Mouse (Mus musculus) heart, adult 2 months (tissue): ENCODE measurements around the gene Ptpn1. TPM values are rescaled to one million over a fixed set of nuclear protein-coding genes. Genes with fewer than 3 reads are reported as not detected.

Experiments
- DNase-seq, 2 experiments: peaks; one replicate each; pipeline ENCODE4 v3.0.0; 2021
- H3K27ac ChIP-seq: fragments of 200-600 bp; 2 replicates; pipeline ENCODE4 v1.8.1; 2022
- H3K27me3 ChIP-seq: fragments of 200-500 bp; 2 replicates; pipeline ENCODE4 v1.6.1; 2012; ENCODE audit warnings: mild to moderate bottlenecking, low read length, inconsistent platforms, mixed read lengths; ENCODE audit not compliant: control insufficient read depth, insufficient read depth
- H3K36me3 ChIP-seq: fragments of 200-500 bp; 2 replicates; pipeline ENCODE4 v1.6.1; 2012; ENCODE audit warnings: low read length, inconsistent platforms; ENCODE audit not compliant: control insufficient read depth, insufficient read depth
- H3K4me1 ChIP-seq: fragments of 200-500 bp; 2 replicates; pipeline ENCODE4 v1.6.1; 2011; ENCODE audit warnings: low read length; ENCODE audit not compliant: control insufficient read depth, insufficient read depth
- H3K4me3 ChIP-seq: fragments of 200-600 bp; 2 replicates; pipeline ENCODE4 v1.8.1; 2022
- H3K79me2 ChIP-seq: fragments of 200-500 bp; replicated peaks from 2 replicates; pipeline ENCODE4 v1.6.1; 2012; ENCODE audit warnings: mild to moderate bottlenecking, inconsistent platforms, low read length, moderate library complexity, mixed read lengths; ENCODE audit not compliant: control insufficient read depth, insufficient read depth
- H3K9ac ChIP-seq: fragments of 200-500 bp; 2 replicates; pipeline ENCODE4 v1.6.1; 2012; ENCODE audit warnings: low read depth, mild to moderate bottlenecking, control low read depth, inconsistent platforms, low read length, mixed read lengths
- CTCF ChIP-seq: fragments of 200-600 bp; IDR thresholded peaks from 2 replicates; pipeline ENCODE4 v1.8.1; 2022; ENCODE audit warnings: antibody characterized with exemption, mild to moderate bottlenecking, moderate library complexity
- EP300 ChIP-seq: fragments of 200-500 bp; IDR thresholded peaks from 2 replicates; pipeline ENCODE4 v1.6.1; 2011; ENCODE audit warnings: low read depth, low read length, control low read depth; ENCODE audit not compliant: insufficient read depth
- POLR2A ChIP-seq: fragments of 200-500 bp; IDR thresholded peaks from 2 replicates; pipeline ENCODE4 v1.6.1; 2011; ENCODE audit warnings: mild to moderate bottlenecking, low read depth, low read length, control low read depth; ENCODE audit not compliant: insufficient read depth
- WGBS: fragments of 180-500 bp; shearing (Covaris S2); methylation state at CpG from one replicate; pipeline ENCODE4 v1.1.7; 2018; 5-methylcytosine and 5-hydroxymethylcytosine counted together
- intact Hi-C: fragments of 180-260 bp; cut with DNase I; formaldehyde crosslinking; loops from one replicate; pipeline ENCODE4 v1.15.1; 2025
- polyA plus RNA-seq: library from polyadenylated mRNA; depleted of rRNA; stranded (reverse); fragments of >200 nt; gene quantifications from 2 replicates; pipeline ENCODE4 v1.2.3, GENCODE M21; 2012
- total RNA-seq, 2 experiments: library from RNA; stranded (reverse); gene quantifications; 2 replicates each; pipeline ENCODE4 v1.2.3; 2021

Gene Ptpn1
- total and polyA plus RNA-seq, 3 experiments: 15.7 to 23.2 (median 21.4) TPM

- Histone ChIP-seq H3K27me3 (no peaks in the 10 kb centered on the region), H3K4me3 (no peak overlapping the region), H3K27ac (no peak overlapping the region), H3K36me3 (no peaks in the 10 kb centered on the region; the same call in 1 of the 2 replicates), H3K9ac (no peak overlapping the region), H3K79me2 (peaks cover 6% of the 10 kb centered on the region), H3K4me1 (peaks cover 44% of the 10 kb centered on the region)
- no peak for DNase-seq
- 94% methylated on average over 11 of the region's 11 CpGs for whole genome bisulfite sequencing
- intact Hi-C loops: no loop called here
- TF ChIP-seq POLR2A: no peak
- TF ChIP-seq EP300: no peak
- no peak for TF ChIP-seq CTCF
Measured at GRCm38 (mm10) chr2:167940636-167941035, 8.8 kb downstream of the Ptpn1 start.

GRCm38 (mm10) chr2:167941320-167941719, 9.5 kb downstream of the Ptpn1 start:
- Histone ChIP-seq H3K4me1 (peaks cover 43% of the 10 kb centered on the region), H3K36me3 (no peaks in the 10 kb centered on the region; the same call in 1 of the 2 replicates), H3K27ac (peak overlapping the region; percentile 53; the same call in 1 of the 2 replicates), H3K79me2 (peaks cover 6% of the 10 kb centered on the region), H3K4me3 (no peak overlapping the region), H3K27me3 (no peaks in the 10 kb centered on the region), H3K9ac (no peak overlapping the region)
- TF ChIP-seq CTCF (no peak), POLR2A (no peak), EP300 (no peak)
- intact Hi-C loops: no loop called here
- DNase-seq: no peak
- 95% methylated on average over 4 of the region's 4 CpGs for WGBS

GRCm38 (mm10) chr2:167941745-167942176, 9.9 kb downstream of the Ptpn1 start:
- no peaks in the 10 kb centered on the region for H3K27me3 ChIP-seq
- intact Hi-C loops: no loop called here
- no peak overlapping the region for H3K4me3 ChIP-seq
- peak overlapping the region; percentile 53 for H3K27ac ChIP-seq
- WGBS: 47% methylated on average over 6 of the region's 6 CpGs
- H3K36me3 ChIP-seq: no peaks in the 10 kb centered on the region; the same call in 1 of the 2 replicates
- no peak for TF ChIP-seq POLR2A
- no peak for TF ChIP-seq CTCF
- TF ChIP-seq EP300: no peak
- no peak for DNase-seq
- H3K4me1 ChIP-seq: peaks cover 43% of the 10 kb centered on the region
- peaks cover 6% of the 10 kb centered on the region for H3K79me2 ChIP-seq
- H3K9ac ChIP-seq: no peak overlapping the region

- peak; percentile 32; the same call in 1 of the 2 replicates for TF ChIP-seq EP300
- TF ChIP-seq POLR2A: no peak
- TF ChIP-seq CTCF: no peak
Measured at GRCm38 (mm10) chr2:167942199-167942925, 10.5 kb downstream of the Ptpn1 start.

GRCm38 (mm10) chr2:167942926-167943633, 11.2 kb downstream of the Ptpn1 start:
- no peak overlapping the region; the same call in 1 of the 2 replicates for H3K4me3 ChIP-seq
- 22% methylated on average over 12 of the region's 12 CpGs for WGBS
- H3K27ac ChIP-seq: peak overlapping the region; percentile 53
- no peaks in the 10 kb centered on the region; the same call in 1 of the 2 replicates for H3K36me3 ChIP-seq
- H3K79me2 ChIP-seq: peaks cover 4% of the 10 kb centered on the region; the same call in 1 of the 2 replicates
- H3K27me3 ChIP-seq: no peaks in the 10 kb centered on the region
- peaks cover 45% of the 10 kb centered on the region for H3K4me1 ChIP-seq
- intact Hi-C loops: no loop called here
- TF ChIP-seq EP300 (0 out of 2 replicates have a peak, but pooled peaks have one; percentile 5), POLR2A (no peak; the same call in 1 of the 2 replicates)
- peak; percentile 65 to 80 for DNase-seq
- H3K9ac ChIP-seq: peak overlapping the region; percentile 37; the same call in 1 of the 2 replicates

More at GRCm38 (mm10) chr2:167942199-167942925, 10.5 kb downstream of the Ptpn1 start:
- WGBS: 14% methylated on average over 8 of the region's 8 CpGs
- Histone ChIP-seq H3K27me3 (no peaks in the 10 kb centered on the region), H3K4me3 (peak overlapping the region; percentile 13; the same call in 1 of the 2 replicates), H3K4me1 (peaks cover 40% of the 10 kb centered on the region), H3K79me2 (peaks cover 6% of the 10 kb centered on the region), H3K36me3 (no peaks in the 10 kb centered on the region; the same call in 1 of the 2 replicates), H3K9ac (no peak overlapping the region), H3K27ac (peak overlapping the region; percentile 53)
- DNase-seq: peak; percentile 71 to 80
- intact Hi-C loops: no loop called here

GRCm38 (mm10) chr2:167944193-167944592, 12.3 kb downstream of the Ptpn1 start:
- no peak for DNase-seq
- TF ChIP-seq EP300 (no peak), CTCF (no peak), POLR2A (no peak)
- WGBS: 88% methylated on average over 3 of the region's 3 CpGs
- Histone ChIP-seq H3K4me1 (peaks cover 50% of the 10 kb centered on the region), H3K79me2 (peaks cover 2% of the 10 kb centered on the region; the same call in 1 of the 2 replicates), H3K36me3 (no peaks in the 10 kb centered on the region; the same call in 1 of the 2 replicates), H3K9ac (no peak overlapping the region), H3K27me3 (no peaks in the 10 kb centered on the region), H3K4me3 (no peak overlapping the region), H3K27ac (no peak overlapping the region; the same call in 1 of the 2 replicates)
- intact Hi-C loops: no loop called here
